Mouse (Mus musculus): ENCODE measurements around the gene Wdr1. TPM values are rescaled to one million over a fixed set of nuclear protein-coding genes. Genes with fewer than 3 reads are reported as not detected.

Gene Wdr1
- polyA plus RNA-seq, 1 experiment from 2014 or later = 158 TPM

- no peaks in the 10 kb centered on the region for H3K9me3 ChIP-seq (ENCODE audit: low read length)
- ATAC-seq = peak; percentile 34
- DNase-seq (ENCODE audit: low spot score) = peak; percentile 36
- 13% methylated on average over 4 of the region's 4 CpGs for WGBS
- H3K36me3 ChIP-seq (ENCODE audit: insufficient read depth, low read length) = no peaks in the 10 kb centered on the region
- no peak overlapping the region for H3K4me3 ChIP-seq (ENCODE audit: low read depth, low read length)
- TF ChIP-seq EP300 (IDR thresholded peaks at IDR 0.05) = no peak
- no peak for TF ChIP-seq CTCF (IDR thresholded peaks at IDR 0.05)
- H3K4me2 ChIP-seq (replicated peaks; ENCODE audit: low read depth, low read length) = peak overlapping the region; percentile 28
- no peak overlapping the region for H3K27ac ChIP-seq (ENCODE audit: low read length)
- no peaks in the 10 kb centered on the region for H3K27me3 ChIP-seq (replicated peaks; ENCODE audit: insufficient read depth, low read length)
- 0 out of 2 replicates have a peak, but pooled peaks cover 3% of the 10 kb centered on the region for H3K4me1 ChIP-seq (ENCODE audit: insufficient read depth, low read depth, low read length)
- H3K9ac ChIP-seq (replicated peaks; ENCODE audit: low read depth) = no peak overlapping the region
Measured at GRCm38 (mm10) chr5:38479027-38479426, 84.0 kb downstream of the Wdr1 start.

- TF ChIP-seq EP300 (IDR thresholded peaks at IDR 0.05) (no peak), CTCF (IDR thresholded peaks at IDR 0.05) (no peak)
- Histone ChIP-seq H3K27ac (ENCODE audit: low read length) (no peak overlapping the region), H3K9ac (replicated peaks; ENCODE audit: low read depth) (no peak overlapping the region), H3K4me1 (ENCODE audit: insufficient read depth, low read depth, low read length) (0 out of 2 replicates have a peak, but pooled peaks cover 3% of the 10 kb centered on the region), H3K9me3 (ENCODE audit: low read length) (no peaks in the 10 kb centered on the region), H3K4me2 (replicated peaks; ENCODE audit: low read depth, low read length) (no peak overlapping the region), H3K27me3 (replicated peaks; ENCODE audit: insufficient read depth, low read length) (no peaks in the 10 kb centered on the region), H3K4me3 (ENCODE audit: low read depth, low read length) (no peak overlapping the region), H3K36me3 (ENCODE audit: insufficient read depth, low read length) (no peaks in the 10 kb centered on the region)
- no peak for DNase-seq (ENCODE audit: low spot score)
- ATAC-seq = no peak
- 79% methylated on average over 7 of the region's 7 CpGs for WGBS
Measured at GRCm38 (mm10) chr5:38477731-38478445, 85.1 kb downstream of the Wdr1 start.

- H3K27me3 ChIP-seq (replicated peaks; ENCODE audit: insufficient read depth, low read length) = no peaks in the 10 kb centered on the region
- 0 out of 2 replicates have a peak, but pooled peaks cover 3% of the 10 kb centered on the region for H3K4me1 ChIP-seq (ENCODE audit: insufficient read depth, low read depth, low read length)
- no peaks in the 10 kb centered on the region for H3K9me3 ChIP-seq (ENCODE audit: low read length)
- H3K27ac ChIP-seq (ENCODE audit: low read length) = no peak overlapping the region
- no peak overlapping the region for H3K9ac ChIP-seq (replicated peaks; ENCODE audit: low read depth)
- H3K4me2 ChIP-seq (replicated peaks; ENCODE audit: low read depth, low read length) = no peak overlapping the region
- ATAC-seq (no peak), DNase-seq (ENCODE audit: low spot score) (no peak)
- H3K4me3 ChIP-seq (ENCODE audit: low read depth, low read length) = no peak overlapping the region
- H3K36me3 ChIP-seq (ENCODE audit: insufficient read depth, low read length) = no peaks in the 10 kb centered on the region
- peak; percentile 31 for TF ChIP-seq CTCF (IDR thresholded peaks at IDR 0.05)
- TF ChIP-seq EP300 (IDR thresholded peaks at IDR 0.05) = no peak
- WGBS = 87% methylated on average over 25 of the region's 25 CpGs
Measured at GRCm38 (mm10) chr5:38476861-38477565, 86.0 kb downstream of the Wdr1 start.

Other genes with a start within 250 kb of the Wdr1 start
- gene Drd5, start 243.9 kb downstream of the Wdr1 start, polyA plus RNA-seq (2015; fragmentation: Nextera tagmentation; extraction: Ambion mirVana) = not detected in 2 replicates
- gene Slc2a9, start 60.1 kb downstream of the Wdr1 start, polyA plus RNA-seq (2015; fragmentation: Nextera tagmentation; extraction: Ambion mirVana) = 2.2 and 2.4 TPM in 2 replicates
- gene Zfp518b, start 121.6 kb upstream of the Wdr1 start, polyA plus RNA-seq (2015; fragmentation: Nextera tagmentation; extraction: Ambion mirVana) = 2.9 and 4.9 TPM in 2 replicates

All from lung, postnatal 0 days (tissue).